In the genomic region with DNA sequence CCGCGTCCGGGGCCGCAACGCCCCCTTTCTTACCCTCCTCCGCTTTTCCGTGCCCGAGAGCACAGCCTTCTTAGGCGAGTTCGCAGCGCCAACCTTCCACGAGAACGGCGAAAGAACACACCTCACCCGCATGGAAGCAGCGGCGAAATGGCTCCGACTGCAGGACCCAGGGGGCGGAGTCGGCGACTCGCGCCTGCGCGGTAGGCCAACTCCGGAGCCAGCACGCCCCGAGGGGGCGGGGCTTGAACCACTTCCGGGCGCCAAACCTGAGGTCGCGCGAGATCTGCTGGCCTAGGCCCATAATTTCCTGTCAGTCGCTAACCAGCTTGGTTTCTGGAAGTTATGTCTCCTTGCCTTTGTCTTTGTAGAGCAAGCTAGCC, we compare ENCODE assay signal across 7 mouse cellular contexts. TPM values are rescaled to one million over a fixed set of nuclear protein-coding genes. Genes with fewer than 3 reads are reported as not detected.
DNase-seq lines count a peak whose midpoint lies in the region; ATAC-seq lines count a peak whose summit lies in the region.

A gene (minus strand): TSS at position 161 of the 380 bp plus-strand sequence.

- peak; percentile 99 for DNase-seq in adrenal gland, postnatal 25 days
- DNase-seq in heart, adult 11 months: peak; percentile 100
- DNase-seq in kidney, adult 18-20 months: peak; percentile 99
- DNase-seq in limb, embryonic 11.5 days (ENCODE audit: low spot score): peak; percentile 99
- DNase-seq in midbrain, embryonic 14.5 days: peak; percentile 100
- peak; percentile 98 to 99 for DNase-seq in spleen, adult 18-20 months

- H3K27me3 ChIP-seq in embryonic facial prominence, embryonic 12.5 days: no peaks in the 10 kb centered on the region
- no peaks in the 10 kb centered on the region for H3K27me3 ChIP-seq in limb, embryonic 11.5 days (ENCODE audit: control insufficient read depth, insufficient read depth, low read length)
- no peaks in the 10 kb centered on the region for H3K27me3 ChIP-seq in midbrain, embryonic 14.5 days (ENCODE audit: control insufficient read depth, insufficient read depth, low read length)

- 0% methylated on average over 35 of the region's 35 CpGs for WGBS in embryonic facial prominence, embryonic 12.5 days
- under 1% methylated on average over 35 of the region's 35 CpGs for WGBS in limb, embryonic 11.5 days
- under 1% methylated on average over 35 of the region's 35 CpGs for WGBS in midbrain, embryonic 14.5 days

- peak within 1 kb of the TSS; percentile 99 for H3K9ac ChIP-seq in embryonic facial prominence, embryonic 12.5 days
- H3K9ac ChIP-seq in limb, embryonic 11.5 days (ENCODE audit: low read length): peak within 1 kb of the TSS; percentile 99
- peak within 1 kb of the TSS; percentile 95 for H3K9ac ChIP-seq in midbrain, embryonic 14.5 days (replicated peaks; ENCODE audit: low read length)

- ATAC-seq in embryonic facial prominence, embryonic 12.5 days (ENCODE audit: insufficient number of reproducible peaks, insufficient read depth, low FRiP score, low TSS enrichment): peak; percentile 72
- peak; percentile 90 for ATAC-seq in limb, embryonic 11.5 days (ENCODE audit: insufficient number of reproducible peaks, low FRiP score, low TSS enrichment, low read depth)
- peak; percentile 92 for ATAC-seq in midbrain, embryonic 14.5 days (ENCODE audit: low FRiP score, low TSS enrichment)

- peak within 1 kb of the TSS; percentile 99 for H3K4me3 ChIP-seq in embryonic facial prominence, embryonic 12.5 days
- H3K4me3 ChIP-seq in limb, embryonic 11.5 days (ENCODE audit: low read depth, low read length): peak within 1 kb of the TSS; percentile 100
- peak within 1 kb of the TSS; percentile 100 for H3K4me3 ChIP-seq in midbrain, embryonic 14.5 days (replicated peaks; ENCODE audit: low read depth, low read length)

- peak within 1 kb of the TSS; percentile 96 for H3K27ac ChIP-seq in embryonic facial prominence, embryonic 12.5 days
- H3K27ac ChIP-seq in limb, embryonic 11.5 days (replicated peaks; ENCODE audit: low read depth, low read length): peak within 1 kb of the TSS; percentile 86
- H3K27ac ChIP-seq in midbrain, embryonic 14.5 days (replicated peaks; ENCODE audit: low read depth, low read length): peak within 1 kb of the TSS; percentile 96

- peaks cover 2% of the 10 kb centered on the region; the same call in 1 of the 2 replicates for H3K36me3 ChIP-seq in embryonic facial prominence, embryonic 12.5 days
- H3K36me3 ChIP-seq in limb, embryonic 11.5 days (ENCODE audit: control insufficient read depth, insufficient read depth, low read length): peaks cover 4% of the 10 kb centered on the region; the same call in 1 of the 2 replicates
- peaks cover 3% of the 10 kb centered on the region; the same call in 1 of the 2 replicates for H3K36me3 ChIP-seq in midbrain, embryonic 14.5 days (ENCODE audit: control insufficient read depth, insufficient read depth, low read length)

- H3K9me3 ChIP-seq in embryonic facial prominence, embryonic 12.5 days: no peaks in the 10 kb centered on the region
- no peaks in the 10 kb centered on the region for H3K9me3 ChIP-seq in limb, embryonic 11.5 days (ENCODE audit: control insufficient read depth, low read length)
- no peaks in the 10 kb centered on the region for H3K9me3 ChIP-seq in midbrain, embryonic 14.5 days (ENCODE audit: control insufficient read depth, low read length)

- peak within 1 kb of the TSS; percentile 89 for H3K4me2 ChIP-seq in embryonic facial prominence, embryonic 12.5 days (replicated peaks)
- H3K4me2 ChIP-seq in limb, embryonic 11.5 days (ENCODE audit: low read depth, severe bottlenecking): peak within 1 kb of the TSS; percentile 83
- H3K4me2 ChIP-seq in midbrain, embryonic 14.5 days (ENCODE audit: low read length): peak within 1 kb of the TSS; percentile 71

- peaks cover 17% of the 10 kb centered on the region for H3K4me1 ChIP-seq in embryonic facial prominence, embryonic 12.5 days
- peaks cover 6% of the 10 kb centered on the region; the same call in 1 of the 2 replicates for H3K4me1 ChIP-seq in limb, embryonic 11.5 days (ENCODE audit: control insufficient read depth, insufficient read depth, low read length)
- peaks cover 18% of the 10 kb centered on the region for H3K4me1 ChIP-seq in midbrain, embryonic 14.5 days (ENCODE audit: control insufficient read depth, insufficient read depth, low read length)

RNA-seq across cellular contexts. Expression of the gene that starts here (rescaled TPM):
- total RNA-seq in adrenal gland, postnatal 25 days (2021): 116 and 128 TPM in 2 replicates
- 46.3 and 47.1 TPM in 2 replicates for polyA plus RNA-seq in embryonic facial prominence, embryonic 12.5 days (2016; fragmentation: Nextera tagmentation; extraction: Ambion mirVana)
- polyA plus RNA-seq in limb, embryonic 11.5 days (2014; fragmentation: Nextera tagmentation; extraction: Ambion mirVana): 28.1 and 36.7 TPM in 2 replicates
- 36.8 and 43.2 TPM in 2 replicates for polyA plus RNA-seq in midbrain, embryonic 14.5 days (2014; fragmentation: Nextera tagmentation; extraction: Ambion mirVana)

Comparison
In these comparisons a context has a peak if more than half of its experiments do, and no peak if none do; other contexts are left out.
1. Peak in every context shown above with its lines: DNase-seq, ATAC-seq, H3K4me3 ChIP-seq and H3K27ac ChIP-seq.